In genomic region chr7:143295356-143296000, GRCm38 (mm10) we compare ENCODE assay signal across 8 mouse cellular contexts.
DNase-seq lines count a peak whose midpoint lies in the region; ATAC-seq lines count a peak whose summit lies in the region.

No protein-coding gene starts in this region.

- H3K9ac ChIP-seq in kidney, embryonic 15.5 days, result peak overlapping the region; percentile 59
- peak overlapping the region; percentile 74 for H3K9ac ChIP-seq in neural tube, embryonic 13.5 days

- H3K4me3 ChIP-seq in kidney, embryonic 15.5 days (replicated peaks), result peak overlapping the region; percentile 52
- H3K4me3 ChIP-seq in neural tube, embryonic 13.5 days, result peak overlapping the region; percentile 52

- peaks cover 7% of the 10 kb centered on the region; the same call in 1 of the 2 replicates for H3K36me3 ChIP-seq in kidney, embryonic 15.5 days
- H3K36me3 ChIP-seq in neural tube, embryonic 13.5 days, result no peaks in the 10 kb centered on the region

- peak overlapping the region; percentile 85 for H3K27ac ChIP-seq in kidney, embryonic 15.5 days
- H3K27ac ChIP-seq in neural tube, embryonic 13.5 days (replicated peaks), result peak overlapping the region; percentile 78

- peaks cover 21% of the 10 kb centered on the region for H3K4me1 ChIP-seq in kidney, embryonic 15.5 days
- peaks cover 45% of the 10 kb centered on the region for H3K4me1 ChIP-seq in neural tube, embryonic 13.5 days (replicated peaks)

- H3K27me3 ChIP-seq in kidney, embryonic 15.5 days, result no peaks in the 10 kb centered on the region
- no peaks in the 10 kb centered on the region for H3K27me3 ChIP-seq in neural tube, embryonic 13.5 days

- peak; percentile 23 for DNase-seq in ovary, adult 18-20 months (ENCODE audit: low spot score)
- DNase-seq in ovary, postnatal 10 days (ENCODE audit: low spot score), result no peak
- peak; percentile 59 for DNase-seq in cerebellum, postnatal 14 days
- DNase-seq in heart, adult 9 months (ENCODE audit: low spot score in 2 of 2), result peak; percentile 11 to 37
- DNase-seq in lung, adult 18-20 months, result peak; percentile 48 to 52
- DNase-seq in thymus, postnatal 0 days (ENCODE audit: low spot score), result peak; percentile 28

- ATAC-seq in kidney, embryonic 15.5 days (replicated peaks; ENCODE audit: low FRiP score), result no peak
- ATAC-seq in neural tube, embryonic 13.5 days (ENCODE audit: low read depth), result no peak

- 0 out of 2 replicates have a peak, but pooled peaks cover 9% of the 10 kb centered on the region for H3K9me3 ChIP-seq in kidney, embryonic 15.5 days (replicated peaks)
- peaks cover 7% of the 10 kb centered on the region; the same call in 1 of the 2 replicates for H3K9me3 ChIP-seq in neural tube, embryonic 13.5 days

- H3K4me2 ChIP-seq in kidney, embryonic 15.5 days, result peak overlapping the region; percentile 57
- peak overlapping the region; percentile 55 for H3K4me2 ChIP-seq in neural tube, embryonic 13.5 days

- WGBS in kidney, embryonic 15.5 days, result 45% methylated on average over 47 of the region's 47 CpGs
- 52% methylated on average over 47 of the region's 47 CpGs for WGBS in neural tube, embryonic 13.5 days
